Mouse (Mus musculus) brown adipose tissue, adult 24 weeks (tissue): ENCODE measurements around the gene Cops3. TPM values are rescaled to one million over a fixed set of nuclear protein-coding genes. Genes with fewer than 3 reads are reported as not detected.
"Not testable (repeated sequence)": the region's sequence is repeated elsewhere in the genome, so short reads cannot be mapped to it uniquely, and the experiment has no call there.

Source experiments
- H3K27ac ChIP-seq: fragments of 200-500 bp; replicated peaks from 2 replicates; pipeline ENCODE4 v1.5.1; 2012; ENCODE audit warnings: low read depth, mild to moderate bottlenecking, low read length
- H3K4me1 ChIP-seq: fragments of 200-500 bp; 2 replicates; pipeline ENCODE4 v1.6.1; 2012; ENCODE audit warnings: low read length, mixed read lengths; ENCODE audit not compliant: control insufficient read depth, insufficient read depth, insufficient read length
- H3K4me3 ChIP-seq: fragments of 200-500 bp; 2 replicates; pipeline ENCODE4 v1.5.1; 2012; ENCODE audit warnings: low read depth, mild to moderate bottlenecking, low read length, moderate library complexity; ENCODE audit not compliant: insufficient read depth
- polyA plus RNA-seq: library from polyadenylated mRNA; stranded (reverse); fragments of >200 nt; gene quantifications from 2 replicates; pipeline ENCODE4 v1.2.4, GENCODE M21; 2012; ENCODE audit not compliant: missing spikeins, insufficient read depth, insufficient read length

The Cops3 gene
- polyA plus RNA-seq, 1 experiment = 105 TPM

GRCm38 (mm10) chr11:59837789-59838188 is 1.8 kb downstream of the Cops3 start:
- H3K4me1 ChIP-seq, H3K4me3 ChIP-seq, H3K27ac ChIP-seq: not testable (repeated sequence)

GRCm38 (mm10) chr11:59821625-59822024 is 18.0 kb downstream of the Cops3 start:
- Histone ChIP-seq H3K27ac (no peak overlapping the region), H3K4me3 (no peak overlapping the region), H3K4me1 (no peaks in the 10 kb centered on the region)

GRCm38 (mm10) chr11:59817916-59818315 is 21.7 kb downstream of the Cops3 start:
- Histone ChIP-seq H3K4me3 (no peak overlapping the region), H3K4me1 (no peaks in the 10 kb centered on the region), H3K27ac (no peak overlapping the region)

GRCm38 (mm10) chr11:59815482-59816065 is 24.1 kb downstream of the Cops3 start:
- no peak overlapping the region for H3K27ac ChIP-seq
- H3K4me3 ChIP-seq = no peak overlapping the region
- H3K4me1 ChIP-seq = no peaks in the 10 kb centered on the region; the same call in 1 of the 2 replicates

GRCm38 (mm10) chr11:59814936-59815335 is 24.7 kb downstream of the Cops3 start:
- H3K27ac ChIP-seq = peak overlapping the region; percentile 41; the same call in 1 of the 2 replicates
- no peaks in the 10 kb centered on the region; the same call in 1 of the 2 replicates for H3K4me1 ChIP-seq

GRCm38 (mm10) chr11:59814311-59814710 is 25.3 kb downstream of the Cops3 start:
- Histone ChIP-seq H3K27ac (peak overlapping the region; percentile 64; the same call in 1 of the 2 replicates), H3K4me3 (no peak overlapping the region), H3K4me1 (no peaks in the 10 kb centered on the region; the same call in 1 of the 2 replicates)

More at GRCm38 (mm10) chr11:59814936-59815335, 24.7 kb downstream of the Cops3 start:
- no peak overlapping the region for H3K4me3 ChIP-seq

- peaks cover 5% of the 10 kb centered on the region for H3K4me1 ChIP-seq
- peak overlapping the region; percentile 67 for H3K27ac ChIP-seq
- no peak overlapping the region for H3K4me3 ChIP-seq
Measured at GRCm38 (mm10) chr11:59813276-59813675, 26.4 kb downstream of the Cops3 start.

GRCm38 (mm10) chr11:59811211-59811610 is 28.4 kb downstream of the Cops3 start:
- H3K4me3 ChIP-seq = no peak overlapping the region
- H3K4me1 ChIP-seq = peaks cover 5% of the 10 kb centered on the region
- 0 out of 2 replicates have a peak overlapping the region, but pooled peaks have one; percentile 9 for H3K27ac ChIP-seq

- Histone ChIP-seq H3K4me3 (peak overlapping the region; percentile 85), H3K4me1 (peaks cover 5% of the 10 kb centered on the region), H3K27ac (peak overlapping the region; percentile 51)
Measured at GRCm38 (mm10) chr11:59810480-59811158, 29.0 kb downstream of the Cops3 start.

- peak within 1 kb of the TSS; percentile 100 for H3K27ac ChIP-seq
- peaks cover 5% of the 10 kb centered on the region for H3K4me1 ChIP-seq
Measured at GRCm38 (mm10) chr11:59809670-59810474, 29.8 kb downstream of the Cops3 start, which contains the start of gene Flcn. TSS of gene Flcn (minus strand) at chr11:59810016.

GRCm38 (mm10) chr11:59809071-59809669 is 30.5 kb downstream of the Cops3 start:
- peaks cover 5% of the 10 kb centered on the region for H3K4me1 ChIP-seq
- H3K27ac ChIP-seq = peak overlapping the region; percentile 100
- H3K4me3 ChIP-seq = peak overlapping the region; percentile 85

More at GRCm38 (mm10) chr11:59809670-59810474, 29.8 kb downstream of the Cops3 start, which contains the start of gene Flcn:
- H3K4me3 ChIP-seq = peak within 1 kb of the TSS; percentile 85

- Histone ChIP-seq H3K27ac (peak overlapping the region; percentile 100), H3K4me1 (peaks cover 5% of the 10 kb centered on the region), H3K4me3 (peak overlapping the region; percentile 85)
Measured at GRCm38 (mm10) chr11:59808170-59808960, 31.3 kb downstream of the Cops3 start.

- no peak overlapping the region for H3K27ac ChIP-seq
- no peak overlapping the region for H3K4me3 ChIP-seq
- H3K4me1 ChIP-seq = peaks cover 5% of the 10 kb centered on the region
Measured at GRCm38 (mm10) chr11:59805656-59806055, 34.0 kb downstream of the Cops3 start.

GRCm38 (mm10) chr11:59805256-59805655 is 34.4 kb downstream of the Cops3 start:
- no peak overlapping the region for H3K4me3 ChIP-seq
- H3K27ac ChIP-seq = no peak overlapping the region
- peaks cover 5% of the 10 kb centered on the region for H3K4me1 ChIP-seq
